Mouse (Mus musculus) megakaryocyte, embryonic 14.5 days (primary cell): Measurements from ENCODE around the gene Tmem132c. TPM values are rescaled to one million over a fixed set of nuclear protein-coding genes. Genes with fewer than 3 reads are reported as not detected.

ENCODE experiments used
- H3K27me3 ChIP-seq: replicated peaks from 2 replicates; pipeline ENCODE3; 2012; ENCODE audit warnings: inconsistent platforms
- H3K36me3 ChIP-seq: replicated peaks from 2 replicates; pipeline ENCODE3; 2012; ENCODE audit warnings: low read length, inconsistent platforms, mixed read lengths
- H3K4me1 ChIP-seq: 2 replicates; pipeline ENCODE4 v1.6.1; 2012; ENCODE audit warnings: inconsistent platforms
- H3K4me3 ChIP-seq: replicated peaks from 2 replicates; pipeline ENCODE3; 2012; ENCODE audit warnings: moderate library complexity, mild to moderate bottlenecking, inconsistent platforms
- H3K9me3 ChIP-seq: 2 replicates; pipeline ENCODE4 v1.6.1; 2012; ENCODE audit warnings: inconsistent platforms
- FLI1 ChIP-seq: IDR thresholded peaks from 2 replicates; pipeline ENCODE4 v1.6.1; 2012; ENCODE audit warnings: low read length, inconsistent platforms, mixed read lengths
- GATA1 ChIP-seq: IDR thresholded peaks from 3 replicates; pipeline ENCODE4 v1.6.1; 2012; ENCODE audit warnings: mixed read lengths, low read length, inconsistent platforms, borderline replicate concordance
- polyA plus RNA-seq: library from polyadenylated mRNA; stranded (reverse); fragments of >175 nt; gene quantifications from 2 replicates; pipeline ENCODE4 v1.2.3, GENCODE M21; 2012; ENCODE audit warnings: low replicate concordance; ENCODE audit not compliant: insufficient read depth

Gene Tmem132c
- polyA plus RNA-seq, 1 experiment: not detected

DNA sequence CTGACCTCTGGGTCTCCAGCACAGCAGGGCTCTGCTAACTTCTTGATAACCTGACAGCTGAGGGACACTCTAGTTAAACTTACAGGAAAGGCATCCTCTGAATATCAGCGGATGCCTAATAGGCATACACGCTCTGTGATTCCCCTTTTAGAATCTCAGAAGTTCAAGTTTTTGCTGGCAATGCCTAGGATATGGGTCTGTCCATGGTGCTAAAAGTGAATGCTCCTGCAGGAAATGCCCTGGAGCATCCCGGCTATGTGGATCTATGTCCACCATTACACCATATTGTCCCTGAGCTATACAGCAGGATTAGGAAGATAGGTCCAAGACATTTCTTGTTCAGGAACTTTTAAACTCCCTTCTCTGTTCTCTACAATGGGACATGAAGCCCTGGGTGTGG lies 319.5 kb downstream of the Tmem132c start:
- H3K4me1 ChIP-seq: no peaks in the 10 kb centered on the region
- H3K27me3 ChIP-seq: no peaks in the 10 kb centered on the region
- TF ChIP-seq GATA1 (no peak), FLI1 (no peak)
- no peak overlapping the region for H3K4me3 ChIP-seq
- peaks cover 64% of the 10 kb centered on the region for H3K9me3 ChIP-seq
- H3K36me3 ChIP-seq: no peaks in the 10 kb centered on the region

DNA sequence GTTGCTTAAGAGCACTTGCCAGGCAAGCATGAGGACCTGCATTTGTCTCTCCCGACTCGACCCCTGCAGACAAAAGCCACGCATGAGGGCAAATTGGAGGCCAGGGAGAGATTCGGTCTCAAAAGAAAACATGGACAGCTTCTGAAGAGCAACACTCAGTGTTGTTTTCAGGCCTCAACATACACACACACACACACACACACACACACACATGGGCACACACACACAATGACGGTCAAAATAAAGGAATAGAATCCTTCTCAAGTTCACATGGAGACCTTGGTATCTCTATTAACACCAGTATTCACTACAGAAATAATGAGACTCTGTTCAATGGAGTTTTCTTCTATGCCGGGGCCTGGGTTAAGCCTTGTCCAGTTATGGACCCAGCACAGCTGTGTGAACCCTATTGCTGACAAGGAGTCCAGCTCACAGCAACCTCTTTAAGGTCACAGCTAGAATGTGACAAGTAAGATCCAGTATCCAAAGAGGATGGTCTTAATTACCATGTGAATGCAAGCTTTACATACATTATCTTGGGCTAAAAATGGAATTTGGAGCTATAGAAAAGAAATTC lies 325.6 kb downstream of the Tmem132c start:
- peaks cover 72% of the 10 kb centered on the region for H3K9me3 ChIP-seq
- no peaks in the 10 kb centered on the region for H3K27me3 ChIP-seq
- H3K36me3 ChIP-seq: no peaks in the 10 kb centered on the region
- no peaks in the 10 kb centered on the region for H3K4me1 ChIP-seq
- no peak overlapping the region for H3K4me3 ChIP-seq
- TF ChIP-seq GATA1 (no peak), FLI1 (no peak)

DNA sequence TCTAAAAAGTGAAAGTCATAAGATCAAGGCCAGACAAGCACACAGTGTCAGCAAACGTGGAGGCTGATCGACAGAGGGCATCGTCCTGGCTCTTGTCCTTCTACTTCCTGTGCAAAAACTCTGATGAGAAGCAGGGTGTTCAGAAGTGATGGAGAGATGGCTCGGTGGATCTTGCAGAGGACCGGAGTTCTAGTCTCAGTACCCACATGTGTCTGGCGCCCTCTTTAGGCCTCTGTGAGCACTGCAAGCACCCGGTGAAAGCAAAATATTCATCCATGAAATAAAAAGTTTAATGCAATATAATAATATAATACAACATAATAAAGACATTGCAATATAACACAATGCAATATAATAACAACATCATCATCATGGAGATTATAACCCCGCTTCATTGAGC lies 335.8 kb downstream of the Tmem132c start:
- no peak for TF ChIP-seq FLI1
- TF ChIP-seq GATA1: no peak
- Histone ChIP-seq H3K4me3 (no peak overlapping the region), H3K36me3 (no peaks in the 10 kb centered on the region), H3K27me3 (peaks cover 6% of the 10 kb centered on the region), H3K9me3 (peaks cover 11% of the 10 kb centered on the region; the same call in 1 of the 2 replicates), H3K4me1 (no peaks in the 10 kb centered on the region)

DNA sequence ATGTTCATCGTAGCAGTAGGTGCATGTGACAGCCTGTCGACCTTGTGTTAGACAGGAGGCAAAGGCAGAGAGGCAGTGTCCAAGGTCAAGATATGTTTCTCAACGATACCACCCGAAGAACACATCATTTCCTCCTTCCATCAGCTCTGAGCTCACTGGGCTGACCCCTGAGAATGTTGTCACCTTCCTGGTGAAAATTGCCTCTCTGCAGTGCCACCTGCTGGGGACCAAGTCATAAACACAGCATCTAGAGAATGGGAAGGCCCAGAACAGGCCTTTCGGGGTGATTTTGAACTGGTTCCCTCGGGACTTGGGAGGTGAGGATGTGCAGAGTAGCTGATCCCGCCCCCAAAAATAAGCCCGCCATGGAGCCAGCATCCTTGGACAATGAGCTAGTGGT lies 342.1 kb downstream of the Tmem132c start:
- H3K4me3 ChIP-seq: peak overlapping the region; percentile 53
- H3K36me3 ChIP-seq: no peaks in the 10 kb centered on the region
- TF ChIP-seq FLI1 (no peak), GATA1 (no peak)
- H3K4me1 ChIP-seq: peaks cover 22% of the 10 kb centered on the region
- H3K9me3 ChIP-seq: peaks cover 11% of the 10 kb centered on the region; the same call in 1 of the 2 replicates
- peaks cover 4% of the 10 kb centered on the region for H3K27me3 ChIP-seq

DNA sequence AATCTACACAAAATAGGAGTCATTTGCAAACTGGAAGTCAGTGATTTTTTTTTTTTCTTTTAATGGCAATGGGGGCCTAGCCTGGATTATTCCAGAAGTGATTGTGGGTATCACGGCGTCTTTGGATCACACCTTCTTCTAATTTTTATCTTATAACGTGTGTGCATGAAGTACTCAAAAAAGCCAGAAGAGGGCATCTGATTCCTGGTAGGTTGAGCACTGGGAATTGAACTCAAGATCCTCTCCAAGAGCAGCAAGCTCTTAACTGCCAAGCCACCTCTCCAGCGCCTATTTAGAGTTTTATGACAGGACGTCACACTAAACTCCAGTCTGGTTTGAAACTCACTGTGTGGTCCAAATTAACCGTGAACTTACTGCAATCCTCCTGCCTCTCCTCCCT lies 346.2 kb downstream of the Tmem132c start:
- Histone ChIP-seq H3K9me3 (peaks cover 11% of the 10 kb centered on the region; the same call in 1 of the 2 replicates), H3K4me1 (peaks cover 24% of the 10 kb centered on the region)
- TF ChIP-seq FLI1: no peak
- TF ChIP-seq GATA1: no peak

DNA sequence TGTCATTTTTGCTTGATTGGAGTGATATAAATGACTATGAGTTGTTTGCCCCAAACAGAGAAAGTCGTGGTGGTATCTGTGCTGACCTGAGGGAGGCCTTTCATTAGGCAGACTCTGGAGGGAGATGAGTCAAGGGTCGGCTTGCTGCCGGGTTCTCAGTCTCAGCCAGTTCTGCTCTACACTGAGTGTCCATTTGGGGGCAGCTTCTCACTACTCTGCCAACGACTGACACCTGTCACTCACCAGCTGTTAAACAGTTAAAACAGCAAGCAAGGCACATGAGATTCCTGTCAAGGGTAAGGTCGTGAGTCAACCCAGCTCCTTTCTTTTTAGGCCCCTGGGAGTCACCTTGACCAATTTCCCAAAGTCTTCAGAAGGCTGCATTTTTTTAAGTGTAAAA lies 350.8 kb downstream of the Tmem132c start:
- H3K9me3 ChIP-seq: no peaks in the 10 kb centered on the region
- H3K27me3 ChIP-seq: no peaks in the 10 kb centered on the region
- no peak overlapping the region for H3K4me3 ChIP-seq
- peaks cover 77% of the 10 kb centered on the region for H3K36me3 ChIP-seq
- peaks cover 32% of the 10 kb centered on the region for H3K4me1 ChIP-seq
- TF ChIP-seq GATA1 (no peak), FLI1 (no peak)

More for the DNA sequence above, 346.2 kb downstream of the Tmem132c start:
- Histone ChIP-seq H3K36me3 (peaks cover 32% of the 10 kb centered on the region), H3K27me3 (no peaks in the 10 kb centered on the region), H3K4me3 (no peak overlapping the region)

DNA sequence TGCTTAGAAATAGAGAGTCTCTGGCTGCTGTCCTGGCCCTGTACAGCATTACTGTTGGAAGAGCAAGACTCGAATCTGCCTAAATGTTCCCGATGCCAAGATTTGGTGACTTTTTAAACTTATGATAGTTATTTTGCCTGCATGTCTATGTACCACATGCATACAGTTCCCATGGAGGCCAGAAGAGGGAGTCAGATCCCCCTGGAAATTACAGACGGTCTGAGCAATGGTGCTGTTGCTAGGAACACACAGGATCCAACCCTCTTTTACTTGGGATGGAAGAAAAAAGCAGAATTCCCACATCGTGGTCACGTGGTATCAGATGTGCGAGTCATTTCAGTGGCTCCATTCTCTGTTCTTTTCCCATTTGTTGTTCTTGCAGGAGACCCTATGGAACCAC lies 351.2 kb downstream of the Tmem132c start:
- no peak for TF ChIP-seq FLI1
- no peak for TF ChIP-seq GATA1
- Histone ChIP-seq H3K27me3 (no peaks in the 10 kb centered on the region), H3K4me3 (no peak overlapping the region), H3K4me1 (peaks cover 34% of the 10 kb centered on the region), H3K9me3 (no peaks in the 10 kb centered on the region), H3K36me3 (peaks cover 82% of the 10 kb centered on the region)

DNA sequence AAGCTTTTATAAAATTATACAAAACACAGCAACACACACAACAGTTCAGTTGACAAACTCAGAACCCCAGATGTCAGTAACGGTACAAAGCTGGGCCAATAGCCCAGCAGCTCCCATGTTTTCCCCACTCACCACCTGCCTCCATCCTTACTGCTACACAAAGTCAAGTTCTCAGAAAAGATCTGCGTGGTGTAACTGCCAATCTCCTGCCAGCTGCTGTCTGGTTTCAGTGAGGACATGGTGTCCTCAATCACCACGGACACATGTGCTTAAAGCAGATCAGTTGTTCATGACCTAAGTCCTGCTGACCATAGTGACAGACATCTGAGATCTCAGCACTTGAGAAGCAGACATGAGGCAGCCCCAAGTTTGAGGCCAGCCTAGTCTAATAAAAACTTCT lies 354.1 kb downstream of the Tmem132c start:
- no peak overlapping the region for H3K4me3 ChIP-seq
- H3K4me1 ChIP-seq: peaks cover 61% of the 10 kb centered on the region
- H3K36me3 ChIP-seq: peaks cover 98% of the 10 kb centered on the region
- TF ChIP-seq GATA1 (no peak), FLI1 (no peak)
- H3K27me3 ChIP-seq: no peaks in the 10 kb centered on the region
- H3K9me3 ChIP-seq: no peaks in the 10 kb centered on the region

DNA sequence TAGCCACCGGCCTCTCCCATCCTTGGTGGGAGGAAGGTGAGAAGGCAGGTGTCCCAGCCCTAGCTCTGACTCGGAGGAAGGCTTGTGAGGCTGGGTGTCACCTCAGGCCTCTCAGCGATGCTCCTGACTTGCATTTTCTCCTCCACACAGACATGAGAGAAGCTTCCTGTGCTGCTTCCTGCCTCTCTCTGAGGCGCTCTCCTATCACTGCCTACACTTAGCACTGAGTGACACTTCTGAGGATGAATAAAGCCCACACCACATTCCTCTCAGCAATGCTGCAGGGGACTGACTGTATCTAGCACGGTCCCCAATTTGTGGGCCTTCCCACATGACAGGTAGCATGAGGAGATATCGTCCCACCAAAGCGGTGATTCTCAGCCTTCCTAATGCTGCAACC lies 355.3 kb downstream of the Tmem132c start:
- Histone ChIP-seq H3K4me1 (peaks cover 61% of the 10 kb centered on the region), H3K9me3 (no peaks in the 10 kb centered on the region), H3K4me3 (peak overlapping the region; percentile 51), H3K27me3 (no peaks in the 10 kb centered on the region), H3K36me3 (peaks cover 99% of the 10 kb centered on the region)
- no peak for TF ChIP-seq GATA1
- no peak for TF ChIP-seq FLI1

DNA sequence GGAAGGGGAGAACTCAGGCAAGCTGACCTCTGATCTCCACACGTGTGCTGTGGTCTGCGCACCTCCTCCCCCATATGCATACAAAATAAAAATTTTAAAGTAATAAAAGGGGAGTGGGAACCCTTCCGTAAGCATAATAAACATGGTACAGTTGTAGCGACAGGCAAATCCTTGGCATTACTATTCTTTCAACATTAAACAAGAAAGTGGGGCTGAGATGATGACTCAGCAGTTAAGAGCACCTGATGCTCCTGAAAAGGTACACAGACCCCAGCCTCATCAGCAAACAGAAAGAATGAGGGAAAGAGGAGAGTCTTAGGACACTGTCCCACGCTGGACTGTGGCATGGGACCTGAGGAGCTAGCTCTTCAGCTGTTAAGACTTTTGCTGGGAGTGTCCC lies 361.4 kb downstream of the Tmem132c start:
- Histone ChIP-seq H3K9me3 (no peaks in the 10 kb centered on the region), H3K36me3 (peaks cover 99% of the 10 kb centered on the region), H3K4me3 (no peak overlapping the region), H3K4me1 (peaks cover 40% of the 10 kb centered on the region), H3K27me3 (no peaks in the 10 kb centered on the region)
- TF ChIP-seq FLI1 (no peak), GATA1 (no peak)
